Mouse (Mus musculus): ENCODE measurements around the gene Ccdc159. TPM values are rescaled to one million over a fixed set of nuclear protein-coding genes. Genes with fewer than 3 reads are reported as not detected.

The Ccdc159 gene
- polyA plus RNA-seq, 1 experiment from 2014 or later: 5.5 TPM

Other genes starting within 250 kb of the Ccdc159 start
- gene Ldlr, start 204.0 kb upstream of the Ccdc159 start, polyA plus RNA-seq (2015; fragmentation: Nextera tagmentation; extraction: Ambion mirVana): 35.5 and 39.4 TPM in 2 replicates
- gene Spc24, start 167.2 kb upstream of the Ccdc159 start, polyA plus RNA-seq (2015; fragmentation: Nextera tagmentation; extraction: Ambion mirVana): 80.1 and 83.4 TPM in 2 replicates
- 25.2 and 26.2 TPM in 2 replicates for gene Kank2, start 128.7 kb upstream of the Ccdc159 start, polyA plus RNA-seq (2015; fragmentation: Nextera tagmentation; extraction: Ambion mirVana)
- gene Angptl8, start 92.0 kb upstream of the Ccdc159 start, polyA plus RNA-seq (2015; fragmentation: Nextera tagmentation; extraction: Ambion mirVana): 0.84 and 1.2 TPM in 2 replicates
- gene Dock6, start 74.8 kb upstream of the Ccdc159 start, polyA plus RNA-seq (2015; fragmentation: Nextera tagmentation; extraction: Ambion mirVana): 34.5 and 37.7 TPM in 2 replicates
- 39.4 and 43.4 TPM in 2 replicates for gene Rab3d, start 9.3 kb upstream of the Ccdc159 start, polyA plus RNA-seq (2015; fragmentation: Nextera tagmentation; extraction: Ambion mirVana)
- 56.2 and 58.0 TPM in 2 replicates for gene Tmem205, start 85 bp downstream of the Ccdc159 start, polyA plus RNA-seq (2015; fragmentation: Nextera tagmentation; extraction: Ambion mirVana)
- gene Plppr2, start 9.6 kb downstream of the Ccdc159 start, polyA plus RNA-seq (2015; fragmentation: Nextera tagmentation; extraction: Ambion mirVana): 13.6 and 15.5 TPM in 2 replicates
- gene Swsap1, start 28.3 kb downstream of the Ccdc159 start, polyA plus RNA-seq (2015; fragmentation: Nextera tagmentation; extraction: Ambion mirVana): 5.8 and 6.5 TPM in 2 replicates
- gene Epor, start 36.0 kb downstream of the Ccdc159 start, polyA plus RNA-seq (2015; fragmentation: Nextera tagmentation; extraction: Ambion mirVana): 4.4 and 5.3 TPM in 2 replicates
- 1.4 and 1.8 TPM in 2 replicates for gene Rgl3, start 62.0 kb downstream of the Ccdc159 start, polyA plus RNA-seq (2015; fragmentation: Nextera tagmentation; extraction: Ambion mirVana)
- gene Ccdc151, start 75.2 kb downstream of the Ccdc159 start, polyA plus RNA-seq (2015; fragmentation: Nextera tagmentation; extraction: Ambion mirVana): 5.8 and 11.3 TPM in 2 replicates
- 116 and 118 TPM in 2 replicates for gene Prkcsh, start 75.3 kb downstream of the Ccdc159 start, polyA plus RNA-seq (2015; fragmentation: Nextera tagmentation; extraction: Ambion mirVana)
- gene Elavl3, start 124.6 kb downstream of the Ccdc159 start, polyA plus RNA-seq (2015; fragmentation: Nextera tagmentation; extraction: Ambion mirVana): 3.0 and 4.4 TPM in 2 replicates
- gene Gm49318, start 143.8 kb downstream of the Ccdc159 start, polyA plus RNA-seq (2015; fragmentation: Nextera tagmentation; extraction: Ambion mirVana): not detected in 2 replicates
- gene Zfp653, start 143.9 kb downstream of the Ccdc159 start, polyA plus RNA-seq (2015; fragmentation: Nextera tagmentation; extraction: Ambion mirVana): 12.5 and 12.6 TPM in 2 replicates
- gene Ecsit, start 158.0 kb downstream of the Ccdc159 start, polyA plus RNA-seq (2015; fragmentation: Nextera tagmentation; extraction: Ambion mirVana): 37.3 and 41.8 TPM in 2 replicates
- 4.3 and 7.0 TPM in 2 replicates for gene Cnn1, start 171.7 kb downstream of the Ccdc159 start, polyA plus RNA-seq (2015; fragmentation: Nextera tagmentation; extraction: Ambion mirVana)
- 202 and 226 TPM in 2 replicates for gene Elof1, start 189.7 kb downstream of the Ccdc159 start, polyA plus RNA-seq (2015; fragmentation: Nextera tagmentation; extraction: Ambion mirVana)
- 38.1 and 44.7 TPM in 2 replicates for gene Acp5, start 208.2 kb downstream of the Ccdc159 start, polyA plus RNA-seq (2015; fragmentation: Nextera tagmentation; extraction: Ambion mirVana)
- 74.6 and 75.6 TPM in 2 replicates for gene Pigyl, start 229.4 kb downstream of the Ccdc159 start, polyA plus RNA-seq (2015; fragmentation: Nextera tagmentation; extraction: Ambion mirVana)